Mouse (Mus musculus) gastrocnemius, adult 2 months (tissue): Measurements from ENCODE around the gene Bpi. TPM values are rescaled to one million over a fixed set of nuclear protein-coding genes. Genes with fewer than 3 reads are reported as not detected.

Experiments
- DNase-seq: peaks from one replicate; pipeline ENCODE4 v3.0.0; 2022
- H3K27ac ChIP-seq: fragments of 200-600 bp; 2 replicates; pipeline ENCODE4 v1.8.1; 2022; ENCODE audit warnings: mild to moderate bottlenecking
- H3K4me3 ChIP-seq: fragments of 200-600 bp; 2 replicates; pipeline ENCODE4 v1.8.1; 2022; ENCODE audit warnings: mild to moderate bottlenecking, moderate library complexity
- CTCF ChIP-seq: fragments of 200-600 bp; IDR thresholded peaks from 2 replicates; pipeline ENCODE4 v1.8.1; 2022; ENCODE audit warnings: antibody characterized with exemption, mild to moderate bottlenecking, moderate library complexity
- intact Hi-C: fragments of 180-260 bp; cut with DNase I; formaldehyde crosslinking; loops from one replicate; pipeline ENCODE4 v1.15.1; 2025
- long read RNA-seq, 2 experiments: library from polyadenylated mRNA; stranded (forward); transcript quantifications; one replicate each; pipeline ENCODE4 v2.0.0; 2021
- total RNA-seq, 2 experiments: library from RNA; stranded (reverse); gene quantifications; 2 replicates each; pipeline ENCODE4 v1.2.3; 2021

Bpi gene
- total RNA-seq, result not detected
- long read RNA-seq, experiment 1, result 0 reads
- long read RNA-seq, experiment 2, result 0 reads

DNA sequence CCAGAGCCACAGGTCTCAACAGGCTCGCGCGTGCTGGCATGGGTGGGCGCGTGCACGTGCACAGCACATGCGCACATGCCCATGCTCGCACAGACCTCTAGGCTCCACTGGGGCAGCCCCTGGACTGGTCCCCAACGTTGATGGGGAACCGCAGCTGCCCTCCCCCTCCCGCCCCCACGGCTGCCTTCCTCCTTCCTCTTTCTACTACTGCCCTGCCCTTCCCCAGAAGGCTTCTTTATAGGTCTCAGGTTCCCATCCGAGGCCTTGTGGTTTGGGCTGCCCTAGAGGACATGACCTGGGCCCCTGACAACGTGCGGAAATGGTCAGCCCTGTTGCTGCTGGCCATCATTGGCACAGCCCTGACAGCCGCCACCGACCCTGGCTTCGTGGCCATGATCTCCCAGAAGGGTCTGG is at the start of gene Bpi:
TSS of gene Bpi (plus strand) at position 90 of the 414 bp plus-strand sequence.
- intact Hi-C loops, result loop anchor here (1.0 to 2.0 kb wide), 2 partner anchors 33 to 51 kb away; no protein-coding TSS in a partner anchor

DNA sequence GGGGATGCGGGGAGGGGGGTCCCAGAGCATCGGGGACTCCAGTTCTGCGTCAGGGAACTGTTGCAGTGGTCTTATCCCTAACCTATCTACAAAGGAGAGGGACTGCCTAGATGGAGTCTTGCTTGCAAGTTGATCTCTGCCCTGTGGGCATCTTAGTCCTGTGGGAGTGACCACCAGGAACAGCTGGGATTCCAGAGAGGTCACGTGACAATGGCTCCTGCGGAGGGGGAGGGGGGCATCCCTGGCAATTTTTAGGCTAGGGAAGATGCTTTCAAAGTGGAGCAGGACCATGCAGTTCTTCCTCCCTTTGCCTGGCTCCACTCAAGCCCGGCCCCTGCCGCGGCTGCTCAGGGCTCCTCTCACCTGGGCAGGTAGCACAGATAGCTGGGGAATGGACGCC is 48.1 kb upstream of the Bpi start:
- DNase-seq, result no peak
- Histone ChIP-seq H3K27ac (no peak overlapping the region), H3K4me3 (no peak overlapping the region)
- TF ChIP-seq CTCF, result no peak
- intact Hi-C loops, result loop anchor here (2.0 to 5.0 kb wide), 2 partner anchors 139 to 602 kb away; no protein-coding TSS in a partner anchor

More for the DNA sequence above, at the start of gene Bpi:
- Histone ChIP-seq H3K27ac (peak within 1 kb of the TSS; percentile 53; the same call in 1 of the 2 replicates), H3K4me3 (no peak within 1 kb of the TSS)
- no peak for TF ChIP-seq CTCF
- no peak for DNase-seq

DNA sequence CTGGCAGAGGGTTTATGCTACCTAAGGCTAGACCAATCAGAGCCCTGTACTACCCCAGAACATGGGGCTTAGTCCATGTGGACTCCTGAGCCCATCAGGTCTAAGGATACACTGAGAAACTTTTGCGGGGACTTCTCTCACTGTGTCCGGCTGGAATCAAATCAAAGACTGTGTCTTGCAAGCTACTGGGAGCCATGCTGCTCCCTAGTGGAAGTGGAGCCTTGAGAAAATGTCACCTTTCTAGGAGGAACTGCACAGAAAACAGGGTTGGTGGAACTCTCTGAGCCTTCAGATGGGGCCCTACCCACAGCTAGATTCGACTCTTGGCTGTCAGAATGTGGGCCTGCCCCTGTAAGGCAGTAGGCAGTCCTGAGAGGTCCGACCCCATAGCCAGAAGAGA is 47.4 kb upstream of the Bpi start:
- no peak overlapping the region for H3K4me3 ChIP-seq
- no peak overlapping the region for H3K27ac ChIP-seq
- peak; percentile 51 for TF ChIP-seq CTCF
- peak; percentile 57 for DNase-seq
- intact Hi-C loops, result no loop called here

DNA sequence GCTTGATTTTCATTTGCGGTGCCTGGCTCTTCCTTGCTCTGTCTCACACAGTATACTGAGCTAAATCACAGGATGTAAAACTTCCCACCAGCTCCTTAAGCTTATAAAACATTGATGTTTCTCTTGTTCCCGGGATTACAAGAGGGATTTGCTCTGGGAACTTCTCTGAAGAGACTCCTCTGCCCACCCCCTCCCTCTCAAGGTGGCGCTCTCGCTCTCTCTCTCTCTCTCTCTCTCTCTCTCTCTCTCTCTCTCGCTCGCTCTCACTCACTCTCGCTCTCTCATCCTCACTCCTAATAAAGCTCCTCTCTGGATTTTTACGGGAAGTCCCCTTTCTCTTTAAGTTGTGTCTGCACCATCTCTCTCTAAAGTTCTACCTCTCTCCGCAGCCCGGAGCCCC is 46.9 kb upstream of the Bpi start:
- TF ChIP-seq CTCF, result no peak
- intact Hi-C loops, result no loop called here
- no peak overlapping the region for H3K27ac ChIP-seq
- DNase-seq, result no peak
- no peak overlapping the region for H3K4me3 ChIP-seq

DNA sequence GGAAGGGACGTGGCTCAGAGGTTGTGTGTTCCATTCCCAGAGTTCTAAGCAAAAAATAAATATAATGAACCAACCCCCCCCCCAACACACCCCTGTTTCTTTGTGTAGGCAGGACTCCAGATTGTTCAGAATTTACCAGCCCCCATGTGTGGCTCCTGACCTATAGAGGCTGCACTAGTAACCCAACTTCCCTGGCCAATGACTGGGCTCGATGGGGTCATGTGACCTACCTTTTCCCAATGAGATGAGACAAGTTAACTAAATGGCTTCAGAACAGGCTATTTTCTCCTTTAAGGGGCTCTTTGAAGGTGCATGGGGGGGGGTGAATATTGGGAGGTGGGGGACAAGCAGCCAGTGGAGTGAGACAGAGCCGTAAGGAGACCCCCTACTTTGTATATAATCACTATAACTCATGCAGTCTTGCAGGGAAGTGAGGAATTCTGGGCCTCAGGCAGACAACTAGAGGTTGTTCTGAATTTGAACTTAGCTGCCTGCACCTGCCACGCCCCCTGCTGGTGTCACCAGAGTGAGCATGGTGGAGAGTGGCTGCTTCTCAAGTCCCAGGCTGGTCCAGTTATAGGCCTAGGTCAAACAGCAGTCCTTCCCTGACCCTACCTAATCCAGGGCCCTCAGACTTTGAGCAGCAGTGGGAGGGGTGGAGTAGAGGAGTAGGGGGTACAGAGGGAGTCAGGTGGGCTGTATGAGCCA is 46.0 kb upstream of the Bpi start:
- DNase-seq, result no peak
- intact Hi-C loops, result no loop called here
- peak; percentile 39 for TF ChIP-seq CTCF
- no peak overlapping the region for H3K27ac ChIP-seq
- H3K4me3 ChIP-seq, result no peak overlapping the region

DNA sequence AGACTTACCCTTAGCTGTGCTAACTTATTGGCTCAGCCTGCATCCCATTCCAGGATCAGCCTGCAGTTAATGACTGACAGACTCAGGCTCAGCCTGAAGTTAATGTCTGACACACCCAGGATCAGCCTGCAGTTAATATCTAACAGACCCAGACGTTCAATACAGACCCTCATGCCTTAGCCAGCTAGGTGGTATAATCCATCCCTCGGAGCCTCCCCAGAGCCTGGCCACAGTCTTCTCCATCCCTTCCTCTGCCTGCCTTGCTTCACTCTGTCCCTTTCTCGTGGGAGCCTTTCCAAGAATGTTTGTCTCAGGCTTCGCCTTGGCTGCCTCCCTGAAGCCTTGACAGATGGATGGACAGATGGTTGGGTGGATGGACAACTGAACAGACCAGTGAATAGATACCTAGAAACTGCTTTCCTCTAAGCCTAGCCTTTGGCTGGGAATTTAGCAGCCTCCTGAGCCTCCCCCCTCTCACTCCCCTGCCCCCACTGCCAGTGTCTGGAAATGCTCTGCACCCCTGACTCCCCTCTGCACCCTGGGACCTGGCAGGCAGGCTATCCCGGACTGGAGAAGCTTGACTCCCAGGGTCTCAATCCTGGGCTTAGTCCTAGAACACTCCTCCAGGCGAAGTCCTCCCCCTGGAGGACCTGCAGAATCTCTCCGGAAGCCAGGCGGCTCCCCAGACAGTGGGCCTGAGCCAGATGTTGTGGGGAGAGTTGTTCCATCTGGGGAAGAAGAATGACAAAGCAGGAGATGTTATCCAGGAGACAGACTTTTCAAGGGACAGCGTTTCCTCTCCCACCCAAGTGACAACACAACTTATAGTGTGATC is 42.4 kb upstream of the Bpi start:
- TF ChIP-seq CTCF, result peak; percentile 6; the same call in 1 of the 2 replicates
- peak; percentile 72 for DNase-seq
- no peak overlapping the region for H3K4me3 ChIP-seq
- intact Hi-C loops, result no loop called here
- peak overlapping the region; percentile 57; the same call in 1 of the 2 replicates for H3K27ac ChIP-seq

DNA sequence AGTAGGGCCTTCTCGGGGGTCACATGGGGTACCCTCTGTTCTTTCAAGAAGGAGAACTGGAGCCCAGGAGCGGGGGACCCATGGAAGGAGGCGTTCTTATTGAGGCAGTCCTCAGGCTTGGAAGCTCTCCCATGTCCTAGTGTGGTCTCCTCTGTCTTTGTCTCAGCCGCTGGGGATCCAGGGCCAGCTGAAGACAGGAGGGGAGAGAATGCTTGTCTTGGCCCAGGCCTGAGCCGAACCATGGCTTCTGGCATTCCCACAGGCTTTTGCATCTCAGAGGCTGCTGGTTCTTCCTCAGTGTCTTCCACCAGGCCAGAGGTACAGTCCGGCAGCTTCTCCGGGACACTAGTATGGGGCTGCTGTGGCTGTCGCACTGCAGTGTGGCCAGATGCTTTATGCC is 41.4 kb upstream of the Bpi start:
- H3K4me3 ChIP-seq, result no peak overlapping the region
- DNase-seq, result no peak
- intact Hi-C loops, result no loop called here
- H3K27ac ChIP-seq, result peak overlapping the region; percentile 57
- no peak for TF ChIP-seq CTCF

DNA sequence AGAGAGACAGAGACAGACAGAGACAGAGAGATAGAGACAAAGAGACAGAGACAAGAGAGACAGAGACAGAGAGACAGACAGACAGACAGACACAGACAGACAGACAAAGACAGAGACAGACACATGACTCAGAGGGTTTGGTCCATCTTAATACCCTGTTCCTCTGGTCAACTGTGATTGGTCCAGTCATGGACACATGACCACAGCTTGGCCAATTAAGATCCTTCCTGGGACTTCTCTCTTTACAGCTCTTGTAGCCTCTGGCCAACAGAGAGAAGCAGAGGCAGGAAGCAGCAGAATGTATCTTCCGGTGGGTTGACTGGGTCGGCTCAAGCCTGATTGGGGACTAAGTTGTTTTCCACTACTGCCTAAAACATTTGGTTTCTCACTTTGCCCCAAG is 38.3 kb upstream of the Bpi start:
- Histone ChIP-seq H3K27ac (no peak overlapping the region), H3K4me3 (no peak overlapping the region)
- TF ChIP-seq CTCF, result no peak
- intact Hi-C loops, result no loop called here
- DNase-seq, result no peak

DNA sequence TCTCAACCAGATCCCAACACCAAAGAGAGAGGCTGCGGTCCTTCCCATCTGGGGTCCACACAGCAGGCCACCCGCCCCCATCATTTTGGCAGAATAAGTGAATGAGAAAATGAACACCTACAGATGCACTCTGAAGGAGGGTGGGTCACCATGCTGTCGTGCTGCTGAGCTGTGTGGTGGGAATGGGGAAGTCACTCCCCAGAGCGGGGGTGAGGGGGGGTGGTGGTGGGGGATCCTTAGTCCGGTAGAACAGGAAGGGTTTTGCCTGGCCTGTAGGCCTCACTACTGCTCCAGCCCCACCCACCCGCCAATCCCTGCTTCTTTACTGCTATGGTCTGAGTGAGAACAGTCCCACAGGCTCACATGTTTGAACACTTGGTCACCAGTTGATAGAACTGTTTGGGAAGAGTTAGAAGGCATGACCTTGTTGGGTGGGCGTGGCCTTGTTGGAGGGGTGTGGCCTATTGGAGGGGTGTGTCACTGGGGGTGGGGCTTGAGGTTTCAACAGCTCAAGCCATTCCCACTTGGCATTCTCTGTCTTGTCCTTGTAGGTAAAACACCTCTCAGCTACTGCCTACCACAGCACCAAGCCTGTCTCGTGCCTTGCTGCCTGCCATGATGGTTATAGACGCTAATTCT is 36.3 kb upstream of the Bpi start:
- no peak for DNase-seq
- TF ChIP-seq CTCF, result no peak
- Histone ChIP-seq H3K27ac (peak overlapping the region; percentile 71), H3K4me3 (no peak overlapping the region)
- intact Hi-C loops, result no loop called here

DNA sequence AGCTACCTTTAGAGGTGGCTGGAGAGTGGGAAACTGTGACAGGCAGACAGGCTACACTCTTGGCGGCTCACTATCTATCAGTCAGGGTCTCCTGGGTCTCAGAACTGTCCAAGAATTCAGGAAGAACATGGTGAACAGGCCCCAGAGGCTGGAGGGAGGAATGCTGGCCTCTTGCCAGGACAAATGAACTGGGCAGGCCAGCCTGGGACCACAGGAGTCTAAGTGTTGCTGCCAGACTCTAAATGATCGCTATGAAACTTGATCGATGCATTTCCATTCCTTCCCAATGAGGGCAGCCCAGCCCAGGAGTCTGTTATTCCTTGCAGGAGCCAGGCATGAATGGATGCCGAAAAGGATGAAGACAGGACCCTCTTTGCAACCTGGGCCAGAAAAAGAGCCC is 35.2 kb upstream of the Bpi start:
- Histone ChIP-seq H3K27ac (peak overlapping the region; percentile 71), H3K4me3 (no peak overlapping the region)
- DNase-seq, result peak; percentile 72
- intact Hi-C loops, result no loop called here
- TF ChIP-seq CTCF, result no peak

DNA sequence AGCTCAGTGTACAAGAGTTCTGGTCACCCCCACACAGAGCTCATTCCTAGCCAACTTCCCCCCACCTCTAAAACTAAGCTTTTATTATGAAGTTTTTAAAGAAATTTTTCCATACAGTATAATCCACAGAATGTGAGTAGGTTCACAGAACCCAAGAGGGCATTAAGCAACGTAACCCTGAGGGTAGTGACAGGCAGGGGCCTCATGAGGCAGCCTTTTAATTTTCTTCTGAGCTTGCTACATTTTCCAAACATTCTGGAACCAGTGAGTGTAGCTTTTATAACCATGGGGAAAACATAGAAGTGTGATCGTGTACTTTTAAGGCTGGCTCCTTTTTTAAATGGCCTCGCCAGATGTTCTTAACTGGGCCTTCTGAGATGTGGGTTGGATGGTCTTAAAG is 34.4 kb upstream of the Bpi start:
- no peak overlapping the region for H3K4me3 ChIP-seq
- intact Hi-C loops, result no loop called here
- peak overlapping the region; percentile 71 for H3K27ac ChIP-seq
- TF ChIP-seq CTCF, result no peak
- DNase-seq, result no peak

DNA sequence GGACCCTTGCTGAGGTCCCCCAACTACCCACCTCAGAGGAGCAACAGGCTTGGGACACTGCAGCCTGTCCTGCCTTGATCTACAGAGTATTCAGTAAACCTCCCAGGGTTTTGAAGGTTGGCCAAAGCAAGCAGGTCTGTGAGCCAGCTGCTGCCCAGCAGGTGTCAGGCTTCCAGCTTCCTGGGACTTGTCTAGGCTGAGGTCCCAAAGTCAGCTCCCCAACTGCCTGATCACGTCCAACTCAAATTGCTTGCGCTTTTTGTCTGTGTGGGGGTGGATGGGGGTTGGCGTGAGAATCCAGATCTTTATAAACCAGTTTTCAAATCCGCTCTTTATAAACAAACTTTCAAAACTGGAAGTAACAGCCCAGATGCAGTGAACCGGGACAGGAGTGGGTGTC is 32.6 kb upstream of the Bpi start:
- DNase-seq, result peak; percentile 83
- H3K27ac ChIP-seq, result peak overlapping the region; percentile 64
- intact Hi-C loops, result loop anchor here (2.0 kb wide), 1 partner anchor 34 kb away; the partner anchor contains the start of gene Bpi
- H3K4me3 ChIP-seq, result no peak overlapping the region
- peak; percentile 69 for TF ChIP-seq CTCF
